In the genomic region with DNA sequence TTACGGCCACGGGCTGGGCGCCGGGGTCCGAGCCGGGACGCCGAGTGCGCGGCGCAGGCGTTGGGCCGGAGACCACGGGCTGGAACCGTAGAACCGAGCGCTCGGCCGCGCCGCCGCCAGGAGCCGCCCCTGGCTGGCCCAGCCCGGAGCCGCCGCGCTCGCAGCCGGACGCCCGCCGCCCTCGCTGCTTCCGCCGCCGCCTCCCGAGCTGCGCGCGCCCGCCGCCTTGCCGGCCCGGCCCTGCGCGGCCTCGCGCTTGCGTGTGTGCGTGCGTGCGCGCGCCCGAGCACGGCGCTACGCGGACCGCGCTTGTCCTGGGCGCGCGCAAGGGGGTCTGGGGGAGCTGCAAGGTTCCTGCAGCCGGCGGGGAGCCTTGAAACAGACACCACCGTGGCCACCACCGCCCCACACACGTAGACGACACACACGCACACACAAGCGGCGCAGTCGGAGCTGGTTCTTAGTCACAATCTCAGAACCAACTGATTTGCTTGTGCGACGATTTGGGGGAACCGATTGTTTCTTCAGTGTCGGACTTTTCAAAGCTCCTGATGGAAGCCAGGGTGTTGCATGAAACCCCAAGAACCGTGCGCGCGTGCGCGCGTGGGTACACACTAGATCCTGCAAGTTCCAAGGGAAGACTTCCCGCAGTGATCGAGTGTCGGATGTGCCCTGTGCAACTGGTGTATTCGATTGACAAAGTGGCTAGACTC, we compare ENCODE assay signal across 8 mouse cellular contexts. TPM values are rescaled to one million over a fixed set of nuclear protein-coding genes. Genes with fewer than 3 reads are reported as not detected.
DNase-seq lines count a peak whose midpoint lies in the region; ATAC-seq and TF ChIP-seq lines count a peak whose summit lies in the region.

A gene (minus strand): TSS at position 209 of the 713 bp plus-strand sequence.

- TF ChIP-seq CTCF in heart, postnatal 0 days (IDR thresholded peaks at IDR 0.05; ENCODE audit: low read depth), result no peak
- no peak for TF ChIP-seq CTCF in stomach, postnatal 0 days (IDR thresholded peaks at IDR 0.05; ENCODE audit: low read depth)

- no peaks in the 10 kb centered on the region for H3K36me3 ChIP-seq in forebrain, embryonic 13.5 days (ENCODE audit: poor library complexity, severe bottlenecking)
- H3K36me3 ChIP-seq in heart, postnatal 0 days (replicated peaks; ENCODE audit: control insufficient read depth, insufficient read depth, low read length), result no peaks in the 10 kb centered on the region
- no peaks in the 10 kb centered on the region for H3K36me3 ChIP-seq in liver, embryonic 16.5 days (ENCODE audit: control insufficient read depth, insufficient read depth)
- no peaks in the 10 kb centered on the region for H3K36me3 ChIP-seq in neural tube, embryonic 12.5 days
- H3K36me3 ChIP-seq in stomach, postnatal 0 days (ENCODE audit: control insufficient read depth, insufficient read depth, low read length), result no peaks in the 10 kb centered on the region

- peak; percentile 77 for ATAC-seq in forebrain, embryonic 13.5 days
- ATAC-seq in heart, postnatal 0 days (ENCODE audit: insufficient read depth, low read depth), result peak; percentile 81
- peak; percentile 76 for ATAC-seq in liver, embryonic 16.5 days (ENCODE audit: low read depth)
- ATAC-seq in neural tube, embryonic 12.5 days (ENCODE audit: low FRiP score, low read depth), result peak; percentile 69
- ATAC-seq in stomach, postnatal 0 days (ENCODE audit: low FRiP score, low TSS enrichment), result peak; percentile 77

- under 1% methylated on average over 68 of the region's 89 CpGs for WGBS in forebrain, embryonic 13.5 days
- WGBS in heart, postnatal 0 days, result 0% methylated on average over 71 of the region's 89 CpGs
- WGBS in liver, embryonic 16.5 days (ENCODE audit: insufficient replicate concordance), result under 1% methylated on average over 73 of the region's 89 CpGs
- WGBS in neural tube, embryonic 12.5 days, result under 1% methylated on average over 80 of the region's 89 CpGs
- under 1% methylated on average over 60 of the region's 89 CpGs for WGBS in stomach, postnatal 0 days

- H3K4me3 ChIP-seq in forebrain, embryonic 13.5 days, result peak within 1 kb of the TSS; percentile 84
- H3K4me3 ChIP-seq in heart, postnatal 0 days (ENCODE audit: low read depth, low read length), result peak within 1 kb of the TSS; percentile 99
- H3K4me3 ChIP-seq in liver, embryonic 16.5 days (ENCODE audit: low read depth, low read length), result peak within 1 kb of the TSS; percentile 71
- peak within 1 kb of the TSS; percentile 96 for H3K4me3 ChIP-seq in neural tube, embryonic 12.5 days
- H3K4me3 ChIP-seq in stomach, postnatal 0 days (ENCODE audit: low read depth, low read length), result peak within 1 kb of the TSS; percentile 89

- peak; percentile 76 to 82 for DNase-seq in CD8-positive naive resting alpha-beta T cell, adult 2 months (ENCODE audit: low read depth in 2 of 2, low spot score in 2 of 2)
- DNase-seq in brain, embryonic 18.5 days (ENCODE audit: low read depth, low spot score), result peak; percentile 85
- peak; percentile 89 for DNase-seq in heart, postnatal 0 days (ENCODE audit: low spot score)
- DNase-seq in kidney, postnatal 36 days, result peak; percentile 82 to 93
- DNase-seq in stomach, postnatal 0 days (ENCODE audit: low spot score), result peak; percentile 86

- no peak for TF ChIP-seq EP300 in heart, postnatal 0 days (IDR thresholded peaks at IDR 0.05; ENCODE audit: low read depth)
- TF ChIP-seq EP300 in stomach, postnatal 0 days (optimal IDR thresholded peaks at IDR 0.05), result no peak

- 0 out of 2 replicates have a peak, but pooled peaks cover 10% of the 10 kb centered on the region for H3K27me3 ChIP-seq in forebrain, embryonic 13.5 days
- no peaks in the 10 kb centered on the region for H3K27me3 ChIP-seq in heart, postnatal 0 days (ENCODE audit: control insufficient read depth, insufficient read depth, low read length)
- H3K27me3 ChIP-seq in liver, embryonic 16.5 days (ENCODE audit: control insufficient read depth, insufficient read depth, low read depth, low read length), result peaks cover 20% of the 10 kb centered on the region
- peaks cover 4% of the 10 kb centered on the region for H3K27me3 ChIP-seq in neural tube, embryonic 12.5 days (replicated peaks)
- no peaks in the 10 kb centered on the region for H3K27me3 ChIP-seq in stomach, postnatal 0 days (ENCODE audit: control insufficient read depth, insufficient read depth, low read length)

- peak within 1 kb of the TSS; percentile 83 for H3K27ac ChIP-seq in forebrain, embryonic 13.5 days
- peak within 1 kb of the TSS; percentile 96 for H3K27ac ChIP-seq in heart, postnatal 0 days (ENCODE audit: low read depth)
- H3K27ac ChIP-seq in liver, embryonic 16.5 days (ENCODE audit: low read length), result no peak within 1 kb of the TSS; the same call in 1 of the 2 replicates
- peak within 1 kb of the TSS; percentile 80 for H3K27ac ChIP-seq in neural tube, embryonic 12.5 days
- H3K27ac ChIP-seq in stomach, postnatal 0 days (replicated peaks), result peak within 1 kb of the TSS; percentile 99

- peaks cover 27% of the 10 kb centered on the region for H3K4me1 ChIP-seq in forebrain, embryonic 13.5 days
- peaks cover 21% of the 10 kb centered on the region for H3K4me1 ChIP-seq in heart, postnatal 0 days (ENCODE audit: control insufficient read depth, insufficient read depth)
- H3K4me1 ChIP-seq in liver, embryonic 16.5 days (ENCODE audit: control insufficient read depth, low read depth, low read length), result peaks cover 5% of the 10 kb centered on the region
- peaks cover 25% of the 10 kb centered on the region for H3K4me1 ChIP-seq in neural tube, embryonic 12.5 days
- H3K4me1 ChIP-seq in stomach, postnatal 0 days (replicated peaks; ENCODE audit: control insufficient read depth, insufficient read depth), result peaks cover 5% of the 10 kb centered on the region

- H3K9me3 ChIP-seq in forebrain, embryonic 13.5 days (replicated peaks), result no peaks in the 10 kb centered on the region
- no peaks in the 10 kb centered on the region for H3K9me3 ChIP-seq in heart, postnatal 0 days (replicated peaks; ENCODE audit: control insufficient read depth, low read length)
- H3K9me3 ChIP-seq in liver, embryonic 16.5 days (replicated peaks; ENCODE audit: control insufficient read depth, low read length), result no peaks in the 10 kb centered on the region
- no peaks in the 10 kb centered on the region for H3K9me3 ChIP-seq in neural tube, embryonic 12.5 days
- no peaks in the 10 kb centered on the region for H3K9me3 ChIP-seq in stomach, postnatal 0 days (ENCODE audit: control insufficient read depth, low read length)

- peak within 1 kb of the TSS; percentile 76 for H3K4me2 ChIP-seq in forebrain, embryonic 13.5 days
- peak within 1 kb of the TSS; percentile 89 for H3K4me2 ChIP-seq in heart, postnatal 0 days (ENCODE audit: low read depth, low read length)
- H3K4me2 ChIP-seq in liver, embryonic 16.5 days (ENCODE audit: low read depth, low read length), result peak within 1 kb of the TSS; percentile 80
- H3K4me2 ChIP-seq in neural tube, embryonic 12.5 days (replicated peaks), result peak within 1 kb of the TSS; percentile 72
- H3K4me2 ChIP-seq in stomach, postnatal 0 days (replicated peaks; ENCODE audit: low read depth), result peak within 1 kb of the TSS; percentile 61

- H3K9ac ChIP-seq in forebrain, embryonic 13.5 days, result peak within 1 kb of the TSS; percentile 94
- H3K9ac ChIP-seq in heart, postnatal 0 days (replicated peaks; ENCODE audit: low read depth, low read length), result peak within 1 kb of the TSS; percentile 99
- peak within 1 kb of the TSS; percentile 61 for H3K9ac ChIP-seq in liver, embryonic 16.5 days (ENCODE audit: low read depth, low read length)
- peak within 1 kb of the TSS; percentile 97 for H3K9ac ChIP-seq in neural tube, embryonic 12.5 days
- peak within 1 kb of the TSS; percentile 94 for H3K9ac ChIP-seq in stomach, postnatal 0 days (ENCODE audit: low read length)

RNA-seq across cellular contexts. Expression of the gene that starts here (rescaled TPM):
- 16.8 and 18.1 TPM in 2 replicates for polyA plus RNA-seq in forebrain, embryonic 13.5 days (2015; fragmentation: Nextera tagmentation; extraction: Ambion mirVana)
- 21.3 and 29.9 TPM in 2 replicates for total RNA-seq in heart, postnatal 0 days (2014; rRNA removed; ENCODE audit: low replicate concordance)
- polyA plus RNA-seq in heart, postnatal 0 days (2015; fragmentation: Nextera tagmentation; extraction: Ambion mirVana), result 7.0 and 9.1 TPM in 2 replicates
- polyA plus RNA-seq in liver, embryonic 16.5 days (2015; fragmentation: Nextera tagmentation; extraction: Ambion mirVana), result 1.1 and 1.4 TPM in 2 replicates
- polyA plus RNA-seq in neural tube, embryonic 12.5 days (2016; fragmentation: Nextera tagmentation; extraction: Ambion mirVana), result 26.5 and 30.2 TPM in 2 replicates
- 11.2 and 11.6 TPM in 2 replicates for polyA plus RNA-seq in stomach, postnatal 0 days (2015; fragmentation: Nextera tagmentation; extraction: Ambion mirVana)
